Mouse (Mus musculus) neutrophil, adult 5-6 weeks (primary cell): ENCODE data around the gene Abhd14b. TPM values are rescaled to one million over a fixed set of nuclear protein-coding genes. Genes with fewer than 3 reads are reported as not detected.

Source experiments
- ATAC-seq: fragments of 151-379, 151-347 bp; 2 replicates; pipeline ENCODE4 v1.8.0; 2017; ENCODE audit warnings: mild to moderate bottlenecking, moderate TSS enrichment; ENCODE audit not compliant: insufficient number of reproducible peaks, poor library complexity, low FRiP score, severe bottlenecking; ENCODE audit errors: extremely low read depth
- total RNA-seq: library from RNA; stranded (forward); fragments of 200-1000 nt; gene quantifications from 2 replicates; pipeline ENCODE4 v1.2.3, GENCODE M21; 2017

Gene Abhd14b
- total RNA-seq, 1 experiment from 2014 or later = 3.3 TPM

DNA sequence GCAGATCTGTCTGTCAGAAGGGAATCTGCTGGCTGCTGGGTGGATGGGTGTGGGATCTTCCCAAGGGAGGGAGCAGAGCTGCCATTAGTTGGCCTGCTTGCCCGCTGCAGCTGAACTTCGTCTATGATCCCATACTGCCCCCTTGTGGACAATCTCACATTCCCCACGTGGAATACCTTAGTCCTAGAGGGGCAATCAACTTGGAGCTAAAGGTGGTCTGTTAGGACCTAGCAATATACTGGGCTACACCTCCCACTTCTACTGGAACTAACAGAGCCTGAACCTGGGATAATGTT lies 25.4 kb upstream of the Abhd14b start:
- peak; percentile 84 for ATAC-seq

DNA sequence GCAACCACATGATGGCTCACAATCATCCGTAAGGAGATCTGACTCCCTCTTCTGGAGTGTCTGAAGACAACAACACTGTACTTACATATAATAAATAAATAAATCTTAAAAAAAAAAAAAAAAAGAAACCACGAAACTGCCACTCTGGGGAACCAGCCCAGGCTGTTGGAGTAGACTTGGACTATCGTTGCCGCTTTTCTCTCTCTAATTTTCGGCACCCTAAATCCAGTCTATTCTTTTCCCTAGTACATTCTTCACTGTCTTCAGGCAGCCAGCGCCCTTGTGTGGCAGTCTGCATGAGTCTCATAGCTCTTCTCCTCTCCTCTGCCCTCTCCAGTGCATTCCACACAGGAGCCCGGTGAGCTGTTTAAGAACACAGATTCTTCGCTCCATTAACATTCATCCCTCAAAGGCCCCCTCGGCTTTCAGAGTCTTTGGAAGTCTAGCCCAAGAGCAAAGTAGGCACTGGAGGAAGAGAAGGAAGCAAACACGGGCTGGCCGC lies 18.5 kb upstream of the Abhd14b start:
- ATAC-seq = no peak

DNA sequence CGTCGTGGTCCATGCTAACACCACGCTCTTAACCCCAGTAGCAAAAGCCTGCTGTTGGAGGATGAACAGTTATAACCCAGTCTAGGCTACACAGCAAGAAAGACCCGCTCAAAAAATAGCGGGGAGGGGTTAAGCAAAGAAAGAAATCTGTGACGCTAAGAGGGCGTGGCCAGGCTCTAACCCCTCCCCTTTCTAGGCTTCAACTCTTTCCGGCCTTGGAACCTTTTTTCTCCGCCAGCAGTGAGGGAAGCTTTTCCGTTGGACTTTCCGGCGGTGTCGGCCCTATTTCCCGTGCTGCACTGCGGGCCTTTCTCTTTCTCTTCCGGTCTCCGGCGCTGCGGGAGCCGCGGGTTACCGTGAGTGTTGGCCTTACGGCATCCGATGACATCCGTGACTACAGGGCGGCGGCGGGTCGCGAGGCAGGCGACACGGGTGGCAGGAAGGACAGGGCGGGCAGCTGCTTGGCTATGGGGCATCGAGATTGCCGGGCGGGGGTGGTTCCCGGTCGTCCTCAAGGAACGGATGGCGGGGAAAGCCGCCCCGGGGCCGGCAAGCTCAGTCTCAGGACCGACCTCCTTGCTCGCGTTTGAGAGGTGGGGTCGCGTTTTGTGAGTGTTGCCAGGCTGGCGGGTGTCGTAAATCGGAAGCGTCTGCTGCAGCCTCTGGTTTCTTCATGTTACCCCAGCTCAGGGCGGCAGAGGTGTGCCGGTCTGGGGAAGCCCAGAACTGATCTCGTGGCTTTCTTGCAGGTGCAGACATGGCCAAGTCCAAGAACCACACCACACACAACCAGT lies 17.8 kb upstream of the Abhd14b start, which contains the start of gene Rpl29:
Gene Rpl29, plus strand, starts transcription at position 234 of the 794 bp plus-strand sequence.
- peak; percentile 95 for ATAC-seq

DNA sequence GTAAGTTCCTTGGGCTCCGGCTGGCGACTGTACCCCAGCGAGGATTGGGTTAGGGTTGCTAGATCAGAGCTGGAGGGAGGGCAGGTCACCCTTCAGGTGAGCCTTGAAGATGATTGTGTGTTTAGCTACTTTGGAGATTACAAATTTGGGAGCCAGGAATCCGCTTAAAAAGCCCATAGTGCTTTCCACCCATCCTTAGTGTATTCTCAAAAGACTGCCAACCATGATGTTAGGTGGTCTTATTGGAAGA lies 17.3 kb upstream of the Abhd14b start:
- no peak for ATAC-seq

DNA sequence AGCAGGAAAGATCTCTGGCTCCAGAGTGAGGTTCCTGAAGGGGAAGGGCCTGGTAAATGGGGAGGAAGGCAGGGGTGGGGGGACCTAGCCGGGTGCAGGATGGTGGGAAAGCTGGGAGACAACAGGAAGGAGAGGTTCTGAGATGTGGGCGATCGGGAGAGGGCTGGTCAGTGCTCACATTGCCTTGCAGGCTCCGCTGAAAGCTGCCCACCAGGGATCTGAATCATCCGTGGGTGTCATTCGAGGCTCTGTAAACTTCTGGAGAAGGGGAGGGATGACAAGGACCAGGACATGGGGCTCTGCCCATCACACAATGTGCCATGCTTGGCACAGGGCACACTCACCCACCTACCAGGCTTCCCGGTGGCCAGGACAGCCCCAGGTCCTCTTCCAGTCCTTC lies 13.9 kb upstream of the Abhd14b start:
- ATAC-seq = no peak

DNA sequence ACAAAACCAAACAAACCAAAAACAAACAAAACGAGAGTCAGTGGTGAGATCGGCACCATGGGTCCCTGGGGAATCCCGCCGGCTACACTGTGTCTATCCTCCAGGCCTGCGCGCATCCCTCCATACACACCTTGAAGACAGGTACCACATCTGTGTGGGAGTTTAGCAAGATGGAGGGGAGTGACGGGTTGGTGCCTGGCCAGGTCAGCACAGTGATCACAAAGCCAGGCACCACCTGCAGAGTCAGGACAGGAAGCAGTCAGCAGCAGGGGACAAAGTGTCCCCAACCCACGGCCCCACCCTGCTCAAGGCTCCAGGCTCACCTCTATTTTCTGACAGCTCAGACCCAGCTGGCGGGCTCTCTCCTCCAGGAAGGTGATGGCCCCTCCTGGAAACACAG lies 10.7 kb upstream of the Abhd14b start:
- ATAC-seq = no peak

DNA sequence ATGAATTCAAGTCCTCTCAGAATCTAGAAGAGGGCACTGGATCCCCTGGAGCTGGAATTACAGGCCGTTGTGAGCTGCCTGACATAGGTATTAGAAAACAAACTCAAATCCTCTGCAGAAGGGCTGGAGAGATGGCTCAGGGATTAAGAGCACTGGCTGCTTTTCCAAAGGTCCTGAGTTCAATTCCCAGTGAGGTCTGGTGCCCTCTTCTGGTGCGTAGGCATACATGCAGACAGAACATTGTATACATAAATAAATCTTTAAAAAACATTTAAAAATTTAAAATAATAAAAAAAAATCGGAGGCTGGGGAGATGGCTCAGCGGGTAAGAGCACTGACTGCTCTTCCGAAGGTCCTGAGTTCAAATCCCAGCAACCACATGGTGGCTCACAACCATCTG lies 4.6 kb upstream of the Abhd14b start:
- ATAC-seq = no peak

DNA sequence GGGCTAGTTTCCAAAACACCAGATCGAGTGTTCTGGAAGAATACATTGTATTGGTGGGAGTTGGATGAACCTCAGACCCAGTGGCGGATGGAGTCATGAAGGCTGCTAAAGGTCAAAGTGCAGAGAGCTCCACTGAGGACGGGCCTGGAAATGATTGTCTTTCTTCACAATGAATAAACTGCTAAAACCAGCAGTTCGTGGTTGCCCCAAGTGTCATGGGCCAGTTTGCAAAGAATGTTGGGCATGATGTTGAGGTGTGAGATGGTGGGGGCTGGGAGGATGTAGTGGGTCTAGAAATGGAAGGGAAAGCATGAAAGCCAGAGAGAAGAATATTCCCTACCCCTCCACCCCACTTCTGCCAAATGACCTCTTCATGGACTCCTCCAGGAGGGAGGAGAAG lies 2.4 kb upstream of the Abhd14b start:
- ATAC-seq = no peak

DNA sequence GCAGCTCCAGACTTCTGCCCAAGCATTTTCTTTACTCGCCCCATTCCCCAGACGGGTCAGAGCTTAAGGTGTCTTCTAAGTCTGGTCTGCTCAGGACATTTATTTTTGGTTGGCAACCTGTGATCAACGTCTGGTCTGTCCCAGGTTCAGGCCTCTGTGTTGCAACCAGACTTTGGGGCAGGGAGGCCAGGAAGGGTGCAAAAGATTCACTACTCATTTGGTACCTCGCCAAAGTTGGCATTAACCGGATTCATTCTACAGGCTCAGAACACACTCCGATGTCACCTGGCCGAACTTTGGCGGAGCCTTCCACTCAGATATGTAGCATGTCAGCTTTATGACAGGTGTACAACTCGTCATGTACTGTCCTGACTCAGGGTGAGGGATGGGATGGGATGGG lies 692 bp downstream of the Abhd14b start:
- no peak for ATAC-seq

DNA sequence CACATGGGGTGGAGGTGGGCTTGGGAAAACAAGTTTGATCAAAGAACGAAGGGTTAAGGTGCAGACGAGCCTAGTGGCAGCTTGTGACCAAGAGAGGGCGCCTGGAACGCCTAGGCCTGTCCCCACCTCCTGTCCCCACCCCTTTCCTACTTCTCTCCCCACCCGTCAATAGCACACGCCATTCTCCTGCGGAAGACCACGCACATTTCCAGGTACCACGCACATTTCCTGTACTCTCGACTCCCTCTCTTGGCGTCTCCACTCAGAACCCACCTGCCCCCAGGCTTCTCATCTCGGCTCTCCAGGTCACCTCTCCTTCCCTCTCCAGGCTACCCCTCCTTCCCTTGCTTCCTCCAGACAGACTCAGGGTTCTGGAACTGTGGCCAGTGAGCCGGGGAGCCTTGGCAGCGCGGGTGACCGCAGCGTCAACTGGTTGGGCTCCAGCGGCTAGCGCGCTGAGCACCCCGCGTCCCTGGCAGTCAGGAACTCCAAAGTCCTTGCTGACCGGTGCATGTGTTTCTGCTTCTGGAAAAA lies 1.3 kb downstream of the Abhd14b start:
- peak; percentile 66 for ATAC-seq

DNA sequence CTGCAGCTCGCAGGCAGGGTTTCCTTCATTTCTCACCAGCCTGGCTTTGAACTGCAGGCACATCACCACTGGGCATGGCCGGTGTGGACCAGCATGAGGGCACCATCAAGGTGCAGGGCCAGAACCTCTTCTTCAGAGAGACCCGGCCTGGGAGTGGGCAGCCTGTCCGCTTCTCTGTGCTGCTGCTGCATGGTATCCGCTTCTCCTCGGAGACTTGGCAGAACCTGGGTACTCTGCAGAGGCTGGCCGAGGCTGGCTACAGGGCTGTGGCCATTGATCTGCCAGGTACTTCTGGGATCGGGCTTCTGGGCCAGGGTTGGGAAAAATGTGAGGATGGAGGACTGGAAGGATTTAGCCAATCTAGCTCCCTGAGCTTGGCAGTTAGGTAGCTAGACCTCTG lies 2.7 kb downstream of the Abhd14b start:
- no peak for ATAC-seq

DNA sequence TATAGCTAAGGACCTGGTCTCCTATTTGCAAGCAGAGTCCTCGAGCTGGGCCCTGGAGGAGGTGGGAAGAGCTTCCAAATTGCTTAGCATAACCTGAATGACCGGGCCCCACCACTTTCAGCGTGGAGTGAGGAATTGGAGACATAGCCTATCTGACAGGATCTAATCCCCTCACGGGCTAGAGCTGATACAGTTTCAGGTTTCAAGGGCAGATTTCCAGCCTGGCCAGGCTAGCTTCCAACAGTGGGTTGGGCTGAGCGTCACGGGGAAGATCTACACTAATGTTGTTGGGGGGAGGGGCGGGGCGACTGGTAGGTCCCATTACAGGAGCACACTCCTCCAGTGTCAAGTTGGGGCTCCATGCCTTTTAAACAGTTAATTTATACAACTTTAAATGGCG lies 3.4 kb downstream of the Abhd14b start:
- ATAC-seq = no peak

DNA sequence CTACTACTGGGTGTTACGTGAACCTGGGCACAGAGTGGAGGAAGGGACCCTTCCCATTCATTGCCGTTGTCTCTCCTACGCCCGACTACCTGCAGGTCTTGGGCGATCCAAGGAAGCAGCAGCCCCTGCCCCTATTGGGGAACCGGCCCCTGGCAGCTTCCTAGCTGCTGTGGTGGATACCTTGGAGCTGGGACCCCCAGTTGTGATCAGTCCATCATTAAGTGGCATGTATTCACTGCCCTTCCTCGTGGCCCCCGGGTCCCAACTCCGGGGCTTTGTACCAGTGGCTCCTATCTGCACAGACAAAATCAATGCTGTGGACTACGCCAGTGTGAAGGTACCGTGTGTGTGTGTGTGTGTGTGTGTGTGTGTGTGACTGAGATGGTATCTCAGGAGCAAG lies 4.0 kb downstream of the Abhd14b start:
- ATAC-seq = no peak

DNA sequence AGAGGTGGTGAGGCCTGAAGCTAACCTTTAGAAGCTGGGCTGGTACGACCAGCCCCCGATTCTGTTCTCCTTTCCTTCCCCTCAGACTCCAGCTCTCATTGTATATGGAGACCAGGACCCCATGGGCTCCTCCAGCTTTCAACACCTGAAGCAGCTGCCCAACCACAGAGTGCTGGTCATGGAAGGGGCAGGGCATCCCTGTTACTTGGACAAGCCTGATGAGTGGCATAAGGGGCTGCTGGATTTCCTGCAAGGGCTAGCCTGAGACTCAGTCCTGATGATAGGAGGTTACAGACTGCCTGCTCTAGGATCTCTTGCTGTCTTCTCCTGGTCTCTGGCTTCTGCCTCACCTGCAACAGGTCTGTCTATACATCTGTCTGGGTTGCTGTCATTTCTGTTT lies 4.6 kb downstream of the Abhd14b start:
- ATAC-seq = no peak

DNA sequence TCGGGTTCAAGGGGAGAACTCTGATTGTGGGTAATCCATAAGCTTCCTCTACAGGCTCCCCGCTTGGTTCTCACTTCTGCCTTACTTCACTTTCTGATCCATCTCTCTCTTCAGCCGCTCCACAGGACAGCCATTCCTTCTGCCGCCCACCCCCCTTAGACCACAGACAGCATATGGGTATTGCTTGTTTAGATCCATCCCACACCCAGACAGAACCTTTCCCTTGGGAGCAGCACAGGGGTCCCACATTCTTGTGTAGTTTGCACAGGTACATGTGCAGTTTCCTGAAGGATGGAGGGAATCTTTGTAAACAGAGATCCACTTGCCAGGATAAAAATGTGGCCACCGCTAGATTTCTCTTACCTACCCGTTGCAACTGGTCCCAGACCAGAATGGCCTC lies 5.1 kb downstream of the Abhd14b start:
- no peak for ATAC-seq

DNA sequence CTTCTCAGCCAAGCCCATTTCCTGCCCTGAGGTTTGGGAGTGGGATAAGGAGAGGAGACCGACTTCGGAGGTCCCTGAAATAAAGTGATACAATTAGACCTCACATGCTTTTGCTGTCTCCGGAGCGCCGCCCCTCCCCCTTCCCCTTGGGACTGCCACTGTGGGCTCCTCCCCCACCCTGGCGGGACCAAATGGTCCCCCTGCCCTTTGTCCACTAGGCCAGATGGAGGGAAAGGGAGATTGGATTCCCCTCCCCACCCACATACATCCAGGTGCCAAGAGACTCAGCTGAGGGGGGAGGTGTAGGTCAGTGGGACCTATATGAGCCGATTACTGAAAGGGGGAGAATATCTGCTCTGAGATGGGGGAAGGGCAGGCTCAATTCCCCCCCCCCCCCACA lies 5.6 kb downstream of the Abhd14b start:
- no peak for ATAC-seq

DNA sequence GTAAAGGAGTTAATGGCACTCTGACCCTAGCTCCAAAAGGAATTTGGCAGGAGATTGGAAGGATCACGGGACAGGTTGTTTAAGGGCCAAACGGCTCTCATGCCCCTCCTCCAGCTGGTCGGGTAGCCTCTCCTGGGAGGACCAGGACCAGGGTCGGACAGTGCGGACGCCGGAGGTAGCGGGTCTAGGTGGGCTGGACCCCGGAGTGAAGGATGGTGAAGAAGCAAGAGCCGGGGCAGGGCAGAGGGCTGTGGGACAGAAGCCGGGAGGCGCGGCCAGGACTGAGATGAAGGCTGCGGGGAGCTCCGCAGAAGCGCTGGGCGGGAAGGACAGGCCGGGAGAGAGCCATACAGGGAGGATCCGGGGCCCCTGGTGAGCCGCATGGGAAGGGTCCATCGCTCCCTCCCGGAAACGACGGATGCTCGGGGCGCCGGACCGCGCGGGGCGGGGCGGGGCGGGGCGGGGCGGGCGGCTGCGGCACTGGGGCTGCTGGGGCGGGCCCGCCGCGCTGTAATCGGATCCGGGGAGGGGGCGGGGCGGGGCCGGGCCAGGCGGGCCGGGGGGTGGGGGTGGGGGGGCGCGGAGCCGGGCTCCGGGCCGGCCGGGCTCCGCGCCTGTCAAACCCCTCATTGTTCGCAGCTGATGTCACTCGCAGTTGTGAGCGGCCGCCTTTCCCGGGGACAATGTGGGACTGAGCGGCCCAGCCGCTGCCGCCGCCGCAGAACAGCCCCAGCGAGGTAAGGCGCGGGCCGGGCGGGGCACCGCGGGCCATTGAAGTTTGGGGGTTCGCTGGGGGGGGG lies 6.2 kb downstream of the Abhd14b start, which contains the start of gene Pcbp4:
Gene Pcbp4, plus strand, starts transcription at position 21 of the 800 bp plus-strand sequence.
- ATAC-seq = no peak

DNA sequence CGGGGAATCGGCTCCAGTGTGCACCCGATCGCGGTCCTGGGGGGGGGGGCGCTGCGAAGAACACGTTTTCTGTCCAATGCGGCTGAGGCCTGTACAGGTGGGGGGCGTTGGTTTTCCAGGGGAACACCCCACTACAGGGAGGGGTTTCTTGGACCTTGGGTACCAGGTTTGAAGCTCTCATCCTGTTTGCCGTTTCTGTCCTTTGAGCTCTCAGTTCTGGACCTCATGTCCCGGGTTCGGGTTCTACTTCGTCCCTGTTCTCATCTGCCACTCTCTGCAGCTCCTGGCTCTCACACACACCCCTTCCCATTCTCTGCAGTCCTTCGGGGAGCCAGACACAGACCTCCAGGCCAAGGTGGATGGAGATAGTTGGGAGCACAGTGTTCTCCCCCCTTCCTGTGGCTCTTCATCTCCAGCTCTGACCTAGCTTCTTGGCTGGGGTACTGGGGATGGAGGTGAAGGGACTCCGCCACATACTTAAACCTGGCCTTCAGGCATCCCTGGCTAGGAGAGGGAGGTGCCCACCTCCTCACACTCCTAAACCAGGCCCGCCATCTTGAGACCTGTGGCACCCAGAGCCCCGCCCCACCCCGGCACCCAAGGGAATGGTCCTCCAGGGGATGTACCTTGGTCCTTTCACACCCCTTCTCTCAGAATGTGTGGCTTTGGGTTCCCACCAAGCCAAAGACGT lies 7.0 kb downstream of the Abhd14b start:
- no peak for ATAC-seq

DNA sequence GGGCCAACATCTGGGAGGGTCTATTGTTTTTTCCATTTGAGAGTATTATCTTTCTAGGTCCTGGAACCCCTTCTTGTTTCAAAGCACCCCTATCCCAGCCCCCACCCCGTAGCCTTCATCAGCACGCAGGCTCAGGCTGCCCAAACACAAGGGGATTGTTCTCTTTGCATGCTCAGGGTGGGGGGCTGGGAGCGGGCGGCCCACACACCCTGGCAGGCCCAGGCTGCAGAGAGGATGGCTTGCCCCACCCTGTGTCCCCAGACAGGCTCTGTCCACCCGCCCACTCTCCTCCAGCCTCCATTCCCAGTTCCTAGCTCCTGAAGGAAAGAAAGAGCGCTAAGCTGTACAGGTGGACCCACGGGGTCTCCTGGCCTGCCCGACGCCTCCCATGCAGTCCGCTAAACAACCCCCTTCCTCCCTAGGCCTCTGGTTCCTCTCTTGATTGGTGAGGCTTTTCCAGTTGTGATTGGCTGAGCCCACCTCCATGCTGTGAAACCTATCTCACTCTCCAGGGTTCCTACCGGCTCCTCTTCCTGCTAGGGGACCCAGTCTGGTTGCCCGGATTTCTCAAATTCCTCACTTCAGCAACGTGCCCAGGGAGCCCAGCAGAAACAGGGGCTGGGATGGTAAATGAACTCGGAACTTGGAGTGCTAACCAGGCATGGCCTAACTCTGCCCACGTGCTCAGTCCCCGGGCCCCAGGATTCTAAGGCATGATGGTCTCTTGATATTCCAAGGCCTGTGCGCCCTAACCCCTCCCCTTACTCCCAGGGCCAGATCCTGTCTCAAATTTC lies 7.8 kb downstream of the Abhd14b start:
- no peak for ATAC-seq
